Mouse (Mus musculus): ENCODE measurements around the gene Mtmr2. TPM values are rescaled to one million over a fixed set of nuclear protein-coding genes. Genes with fewer than 3 reads are reported as not detected.

Mtmr2 gene
- polyA plus RNA-seq, 1 experiment: 24.8 TPM

- peak; percentile 19 for DNase-seq (ENCODE audit: low read depth)
- TF ChIP-seq POLR2A (IDR thresholded peaks at IDR 0.05; ENCODE audit: borderline replicate concordance, extremely low read depth, insufficient read depth, insufficient read length, poor library complexity, severe bottlenecking) (no peak), CTCF (IDR thresholded peaks at IDR 0.05; ENCODE audit: borderline replicate concordance, extremely low read depth, insufficient read depth, insufficient read length) (peak; percentile 32; the same call in 1 of the 2 replicates)
Observed at GRCm38 (mm10) chr9:13809937-13810336, 61.7 kb downstream of the Mtmr2 start.

DNA sequence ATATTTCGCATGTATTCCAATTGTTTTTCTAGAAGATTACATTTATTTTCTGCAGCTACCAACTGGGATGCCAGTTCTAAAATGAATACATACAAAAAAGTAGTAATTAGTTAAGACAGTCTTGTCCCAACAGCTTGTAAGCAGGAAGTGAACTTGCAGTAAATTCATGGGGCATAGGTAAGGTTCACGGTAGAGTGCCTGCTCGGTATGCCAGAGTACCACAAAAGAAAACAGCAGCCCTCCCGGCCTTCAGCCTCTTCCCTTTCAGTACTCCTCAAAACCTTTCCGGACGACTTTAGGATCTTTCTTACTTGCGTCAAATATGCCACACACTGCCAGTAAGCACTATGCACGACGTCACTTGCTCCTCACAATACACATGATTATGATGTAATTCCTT is 70.2 kb downstream of the Mtmr2 start:
- TF ChIP-seq POLR2A (IDR thresholded peaks at IDR 0.05; ENCODE audit: borderline replicate concordance, extremely low read depth, insufficient read depth, insufficient read length, poor library complexity, severe bottlenecking) (no peak), CTCF (IDR thresholded peaks at IDR 0.05; ENCODE audit: borderline replicate concordance, extremely low read depth, insufficient read depth, insufficient read length) (no peak)

GRCm38 (mm10) chr9:13820774-13821173 is 72.6 kb downstream of the Mtmr2 start:
- no peak for DNase-seq (ENCODE audit: low read depth)
- TF ChIP-seq CTCF (IDR thresholded peaks at IDR 0.05; ENCODE audit: borderline replicate concordance, extremely low read depth, insufficient read depth, insufficient read length): no peak
- TF ChIP-seq POLR2A (IDR thresholded peaks at IDR 0.05; ENCODE audit: borderline replicate concordance, extremely low read depth, insufficient read depth, insufficient read length, poor library complexity, severe bottlenecking): no peak

More for the DNA sequence above, 70.2 kb downstream of the Mtmr2 start:
- no peak for DNase-seq (ENCODE audit: low read depth)

DNA sequence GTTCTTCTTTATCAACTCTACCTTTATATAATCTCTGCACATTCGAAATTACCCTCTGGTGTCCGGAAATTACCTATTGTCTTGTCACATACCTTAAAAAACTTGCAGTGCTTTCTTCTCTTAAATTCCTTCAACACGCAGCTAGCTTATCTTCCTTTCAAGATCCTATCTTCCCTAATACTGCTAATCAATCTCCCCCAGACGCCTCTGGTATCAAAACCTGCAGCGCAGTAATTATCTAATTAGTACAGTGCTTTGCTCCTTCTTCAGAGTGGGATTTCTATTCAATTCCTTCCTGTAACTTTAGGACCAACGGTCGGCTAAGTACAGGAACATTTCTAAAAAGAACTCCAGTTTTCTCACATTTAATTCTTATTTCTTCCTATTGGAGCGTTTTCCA is 77.7 kb downstream of the Mtmr2 start:
- DNase-seq (ENCODE audit: low read depth): no peak
- no peak for TF ChIP-seq CTCF (IDR thresholded peaks at IDR 0.05; ENCODE audit: borderline replicate concordance, extremely low read depth, insufficient read depth, insufficient read length)
- no peak for TF ChIP-seq POLR2A (IDR thresholded peaks at IDR 0.05; ENCODE audit: borderline replicate concordance, extremely low read depth, insufficient read depth, insufficient read length, poor library complexity, severe bottlenecking)

DNA sequence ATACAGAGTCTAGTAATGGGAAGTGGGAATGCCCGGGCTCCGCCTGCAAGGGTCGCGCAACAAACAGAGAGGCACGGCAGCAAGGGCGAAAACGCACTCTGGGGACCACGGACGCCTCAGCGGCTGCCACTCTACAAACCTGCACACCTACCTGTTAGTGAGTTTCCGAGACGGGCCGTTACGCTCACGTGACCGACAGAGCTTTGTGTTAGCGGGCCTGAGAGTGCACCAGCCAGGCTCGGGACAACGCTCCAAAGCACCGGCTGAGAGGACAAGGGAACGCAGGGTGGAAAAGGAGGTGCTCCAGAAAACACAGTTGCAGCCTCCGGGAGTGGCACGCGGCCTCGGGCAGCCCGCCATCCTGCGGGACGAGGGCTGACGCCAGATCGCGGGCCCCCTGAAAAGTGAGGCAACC is 78.2 kb downstream of the Mtmr2 start:
- peak; percentile 81 for DNase-seq (ENCODE audit: low read depth)
- TF ChIP-seq CTCF (IDR thresholded peaks at IDR 0.05; ENCODE audit: borderline replicate concordance, extremely low read depth, insufficient read depth, insufficient read length) (no peak), POLR2A (IDR thresholded peaks at IDR 0.05; ENCODE audit: borderline replicate concordance, extremely low read depth, insufficient read depth, insufficient read length, poor library complexity, severe bottlenecking) (0 out of 2 replicates have a peak, but pooled peaks have one; percentile 18)

- DNase-seq (ENCODE audit: low read depth): peak; percentile 100
- TF ChIP-seq POLR2A (IDR thresholded peaks at IDR 0.05; ENCODE audit: borderline replicate concordance, extremely low read depth, insufficient read depth, insufficient read length, poor library complexity, severe bottlenecking) (peak; percentile 18; the same call in 1 of the 2 replicates), CTCF (IDR thresholded peaks at IDR 0.05; ENCODE audit: borderline replicate concordance, extremely low read depth, insufficient read depth, insufficient read length) (no peak)
Observed at GRCm38 (mm10) chr9:13826832-13827405, 78.7 kb downstream of the Mtmr2 start, which contains the start of gene Cep57. TSS of gene Cep57 (minus strand) at chr9:13827107.

DNA sequence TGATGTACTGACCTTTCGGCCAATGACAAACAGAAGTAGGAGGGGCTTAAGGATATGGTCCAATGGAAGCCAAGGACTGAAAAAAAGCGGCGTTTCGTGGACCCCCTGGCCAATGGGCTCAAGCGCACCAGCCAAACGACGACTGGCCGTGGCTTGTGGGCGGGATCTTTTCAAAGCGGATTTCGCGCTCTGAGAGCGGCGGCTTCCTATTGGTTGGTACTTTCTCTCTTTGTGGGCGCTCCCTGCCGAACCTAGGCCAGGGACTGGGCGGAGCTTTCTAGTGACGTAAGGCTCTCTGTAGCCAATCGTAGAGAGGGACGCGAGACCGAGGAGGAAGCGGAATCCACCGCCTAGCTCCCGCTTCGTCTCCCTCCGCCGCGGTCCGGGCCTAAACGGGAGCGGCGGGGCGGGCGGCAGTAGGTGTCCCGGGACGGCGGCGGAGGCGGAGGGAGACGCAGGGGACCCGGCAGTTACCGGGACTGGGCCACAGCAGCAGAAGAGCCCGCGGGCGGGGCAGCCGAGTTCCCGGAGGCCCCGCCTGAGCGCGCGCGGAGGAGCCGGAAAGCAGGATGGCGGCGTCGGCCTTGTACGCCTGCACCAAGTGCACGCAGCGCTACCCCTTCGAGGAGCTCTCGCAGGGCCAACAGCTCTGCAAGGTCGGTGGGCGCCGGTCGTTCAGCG is 79.3 kb downstream of the Mtmr2 start, which contains the start of gene Fam76b:
TSS of gene Fam76b (plus strand) at position 311 of the 681 bp plus-strand sequence.
- peak; percentile 71 for TF ChIP-seq POLR2A (IDR thresholded peaks at IDR 0.05; ENCODE audit: borderline replicate concordance, extremely low read depth, insufficient read depth, insufficient read length, poor library complexity, severe bottlenecking)
- no peak for TF ChIP-seq CTCF (IDR thresholded peaks at IDR 0.05; ENCODE audit: borderline replicate concordance, extremely low read depth, insufficient read depth, insufficient read length)
- DNase-seq (ENCODE audit: low read depth): peak; percentile 100

DNA sequence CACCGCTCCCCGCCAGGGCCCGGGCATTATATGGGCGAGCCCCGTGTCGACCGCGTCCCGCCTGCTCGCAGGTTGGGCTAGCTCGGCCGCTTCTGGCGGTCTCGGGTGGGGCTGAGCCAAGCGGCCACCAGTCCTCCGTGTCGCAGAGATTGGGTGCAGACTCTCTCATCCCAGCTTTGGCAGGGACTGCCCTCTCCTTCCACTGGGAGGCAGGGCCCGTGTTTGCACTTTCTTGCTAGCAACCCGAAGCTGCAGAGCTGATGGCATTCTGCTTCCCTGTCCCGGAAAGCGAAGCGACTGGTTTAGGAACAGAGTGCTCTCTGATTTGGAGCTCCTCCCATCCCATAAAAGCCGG is 79.9 kb downstream of the Mtmr2 start:
- DNase-seq (ENCODE audit: low read depth): no peak
- TF ChIP-seq POLR2A (IDR thresholded peaks at IDR 0.05; ENCODE audit: borderline replicate concordance, extremely low read depth, insufficient read depth, insufficient read length, poor library complexity, severe bottlenecking) (no peak), CTCF (IDR thresholded peaks at IDR 0.05; ENCODE audit: borderline replicate concordance, extremely low read depth, insufficient read depth, insufficient read length) (peak; percentile 20; the same call in 1 of the 2 replicates)

DNA sequence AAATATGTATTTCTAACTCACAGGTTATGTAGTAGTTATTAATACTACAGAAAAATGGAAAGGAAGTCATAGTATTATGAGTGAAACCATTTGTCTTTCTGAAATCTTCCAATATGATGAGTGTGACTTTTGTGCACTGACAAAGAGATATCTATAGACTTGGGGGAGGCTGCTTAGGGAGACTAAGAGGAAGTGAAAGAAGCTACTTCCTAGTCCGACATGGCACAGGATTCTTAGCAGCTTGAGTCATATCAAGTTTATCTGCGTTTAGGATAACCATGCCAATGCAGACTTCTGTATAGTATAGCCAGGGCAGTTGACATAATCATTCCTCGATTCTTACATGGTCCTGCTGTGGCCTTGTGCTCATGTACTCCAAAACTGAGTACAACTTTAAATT is 87.0 kb downstream of the Mtmr2 start:
- TF ChIP-seq POLR2A (IDR thresholded peaks at IDR 0.05; ENCODE audit: borderline replicate concordance, extremely low read depth, insufficient read depth, insufficient read length, poor library complexity, severe bottlenecking) (no peak), CTCF (IDR thresholded peaks at IDR 0.05; ENCODE audit: borderline replicate concordance, extremely low read depth, insufficient read depth, insufficient read length) (no peak)
- DNase-seq (ENCODE audit: low read depth): no peak

GRCm38 (mm10) chr9:13836726-13837125 is 88.5 kb downstream of the Mtmr2 start:
- TF ChIP-seq CTCF (IDR thresholded peaks at IDR 0.05; ENCODE audit: borderline replicate concordance, extremely low read depth, insufficient read depth, insufficient read length) (no peak), POLR2A (IDR thresholded peaks at IDR 0.05; ENCODE audit: borderline replicate concordance, extremely low read depth, insufficient read depth, insufficient read length, poor library complexity, severe bottlenecking) (no peak)
- DNase-seq (ENCODE audit: low read depth): no peak

DNA sequence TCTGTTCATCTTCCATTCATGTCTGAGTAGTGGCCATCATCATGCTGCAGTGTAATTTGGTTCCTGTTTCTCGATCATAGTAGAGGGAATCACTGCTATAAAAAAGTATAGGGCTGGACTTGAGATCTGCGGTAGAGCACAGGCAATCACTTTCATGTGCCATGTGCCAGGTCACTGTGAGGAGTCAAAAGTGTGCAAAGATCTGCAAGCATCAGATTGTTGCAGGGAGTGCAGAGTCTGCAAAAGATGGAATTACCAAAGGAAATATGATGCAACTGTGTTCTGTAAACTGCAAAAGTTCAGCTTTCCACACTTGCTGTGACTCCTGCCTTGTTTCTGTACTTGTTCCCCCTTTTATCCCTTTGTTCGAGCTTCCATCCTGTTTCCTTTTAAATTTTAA is 99.4 kb downstream of the Mtmr2 start:
- no peak for TF ChIP-seq POLR2A (IDR thresholded peaks at IDR 0.05; ENCODE audit: borderline replicate concordance, extremely low read depth, insufficient read depth, insufficient read length, poor library complexity, severe bottlenecking)
- no peak for TF ChIP-seq CTCF (IDR thresholded peaks at IDR 0.05; ENCODE audit: borderline replicate concordance, extremely low read depth, insufficient read depth, insufficient read length)
- no peak for DNase-seq (ENCODE audit: low read depth)
